ENCODE assay signal across 11 mouse cellular contexts in genomic region chr5:132029638-132030037, GRCm38 (mm10).
A peak's percentile ranks its signal among the peaks of the same experiment; 100 is the strongest.
DNase-seq lines count a peak whose midpoint lies in the region; ATAC-seq and TF ChIP-seq lines count a peak whose summit lies in the region.
"Had no signal": no experiment of that assay in that cellular context is flagged by ENCODE, and none has a peak within 500 bp of the region (broad histone marks: within the 10 kb centered on the region; RNA-seq: fewer than 3 reads in every experiment).

No protein-coding gene starts in this region.

- peak overlapping the region; percentile 6; the same call in 1 of the 2 replicates for H3K27ac ChIP-seq in hindbrain, embryonic 13.5 days
- H3K27ac ChIP-seq in hindbrain, embryonic 11.5 days (ENCODE audit: low read depth, low read length): no peak overlapping the region
- H3K27ac ChIP-seq in embryonic fibroblast, embryonic 13.5 days (ENCODE audit: insufficient read depth, low read length): peak overlapping the region; percentile 12; the same call in 1 of the 2 replicates
- H3K27ac ChIP-seq in kidney, embryonic 14.5 days (ENCODE audit: low read depth, low read length): no peak overlapping the region
- H3K27ac ChIP-seq: kidney, embryonic 15.5 days had no signal

- WGBS in hindbrain, embryonic 13.5 days: 59% methylated on average over 11 of the region's 11 CpGs
- WGBS in hindbrain, embryonic 11.5 days: 80% methylated on average over 11 of the region's 11 CpGs
- WGBS in kidney, embryonic 14.5 days: 92% methylated on average over 11 of the region's 11 CpGs

- no peak for TF ChIP-seq CTCF in embryonic fibroblast, embryonic 13.5 days (IDR thresholded peaks at IDR 0.05; ENCODE audit: borderline replicate concordance, insufficient read depth, low read length)

- no peaks in the 10 kb centered on the region for H3K9me3 ChIP-seq in hindbrain, embryonic 13.5 days
- H3K9me3 ChIP-seq in hindbrain, embryonic 11.5 days (ENCODE audit: control insufficient read depth, low read length): no peaks in the 10 kb centered on the region
- no peaks in the 10 kb centered on the region for H3K9me3 ChIP-seq in kidney, embryonic 14.5 days (ENCODE audit: control insufficient read depth, low read length)
- H3K9me3 ChIP-seq: kidney, embryonic 15.5 days had no signal

- TF ChIP-seq POLR2A in embryonic fibroblast, embryonic 13.5 days (IDR thresholded peaks at IDR 0.05; ENCODE audit: low read depth, low read length): no peak

- no peak for ATAC-seq in hindbrain, embryonic 13.5 days (ENCODE audit: low FRiP score)
- ATAC-seq in hindbrain, embryonic 11.5 days (ENCODE audit: low FRiP score): no peak
- no peak for ATAC-seq in kidney, embryonic 14.5 days (ENCODE audit: low FRiP score, low TSS enrichment)
- ATAC-seq: CD4-positive, CD25-positive, alpha-beta regulatory T cell, adult 4 months had no signal

- no peak overlapping the region for H3K9ac ChIP-seq in hindbrain, embryonic 13.5 days
- H3K9ac ChIP-seq in hindbrain, embryonic 11.5 days (ENCODE audit: low read depth, low read length): no peak overlapping the region
- H3K9ac ChIP-seq in kidney, embryonic 14.5 days (ENCODE audit: low read depth, low read length): no peak overlapping the region
- H3K9ac ChIP-seq: kidney, embryonic 15.5 days had no signal

- peaks cover 41% of the 10 kb centered on the region for H3K4me1 ChIP-seq in hindbrain, embryonic 13.5 days (replicated peaks)
- no peaks in the 10 kb centered on the region; the same call in 1 of the 2 replicates for H3K4me1 ChIP-seq in hindbrain, embryonic 11.5 days (replicated peaks; ENCODE audit: control insufficient read depth, insufficient read depth, low read length)
- peaks cover 3% of the 10 kb centered on the region; the same call in 1 of the 2 replicates for H3K4me1 ChIP-seq in embryonic fibroblast, embryonic 13.5 days (ENCODE audit: control insufficient read depth, insufficient read depth, low read length)
- no peaks in the 10 kb centered on the region for H3K4me1 ChIP-seq in kidney, embryonic 14.5 days (ENCODE audit: control insufficient read depth, insufficient read depth, low read length)
- H3K4me1 ChIP-seq: kidney, embryonic 15.5 days had no signal

- H3K4me2 ChIP-seq in hindbrain, embryonic 13.5 days: no peak overlapping the region
- no peak overlapping the region for H3K4me2 ChIP-seq in hindbrain, embryonic 11.5 days (replicated peaks; ENCODE audit: low read depth, low read length)
- no peak overlapping the region for H3K4me2 ChIP-seq in kidney, embryonic 14.5 days (replicated peaks; ENCODE audit: low read depth, low read length)
- H3K4me2 ChIP-seq: kidney, embryonic 15.5 days had no signal

- no peak overlapping the region for H3K4me3 ChIP-seq in hindbrain, embryonic 13.5 days
- H3K4me3 ChIP-seq in hindbrain, embryonic 11.5 days (ENCODE audit: low read depth, low read length): no peak overlapping the region
- H3K4me3 ChIP-seq in embryonic fibroblast, embryonic 13.5 days (ENCODE audit: insufficient read depth, low read length): no peak overlapping the region
- H3K4me3 ChIP-seq in kidney, embryonic 14.5 days (ENCODE audit: low read length): no peak overlapping the region
- H3K4me3 ChIP-seq: kidney, embryonic 15.5 days had no signal

- H3K27me3 ChIP-seq in hindbrain, embryonic 13.5 days: no peaks in the 10 kb centered on the region
- H3K27me3 ChIP-seq in hindbrain, embryonic 11.5 days (ENCODE audit: control insufficient read depth, insufficient read depth, low read length): no peaks in the 10 kb centered on the region
- H3K27me3 ChIP-seq in kidney, embryonic 14.5 days (ENCODE audit: control insufficient read depth, insufficient read depth, low read length): no peaks in the 10 kb centered on the region
- H3K27me3 ChIP-seq: kidney, embryonic 15.5 days had no signal

- no peak for DNase-seq in hindbrain, embryonic 11.5 days (ENCODE audit: low spot score)
- peak; percentile 93 for DNase-seq in layer of hippocampus, adult 9-11 months
- peak; percentile 90 for DNase-seq in right cerebral cortex, adult 18-20 months
- DNase-seq in adrenal gland, postnatal 4 days (ENCODE audit: low spot score in 2 of 2): no peak
- no peak for DNase-seq in MN1 (ENCODE audit: low spot score)
- DNase-seq: lung, adult 18-20 months had no signal

- H3K36me3 ChIP-seq in hindbrain, embryonic 13.5 days: no peaks in the 10 kb centered on the region
- no peaks in the 10 kb centered on the region for H3K36me3 ChIP-seq in hindbrain, embryonic 11.5 days (ENCODE audit: control insufficient read depth, insufficient read depth, low read length)
- H3K36me3 ChIP-seq in kidney, embryonic 14.5 days (ENCODE audit: control insufficient read depth, insufficient read depth, low read length): no peaks in the 10 kb centered on the region
- H3K36me3 ChIP-seq: kidney, embryonic 15.5 days had no signal

Comparison
In these comparisons a context has a peak if more than half of its experiments do, and no peak if none do; other contexts are left out.
1. H3K27ac ChIP-seq: peak in hindbrain, embryonic 13.5 days (single experiment) and embryonic fibroblast, embryonic 13.5 days (single experiment); none in hindbrain, embryonic 11.5 days (single experiment) and kidney, embryonic 14.5 days (single experiment).
2. DNase-seq: peak in layer of hippocampus, adult 9-11 months (single experiment) and right cerebral cortex, adult 18-20 months (single experiment); none in hindbrain, embryonic 11.5 days (single experiment), adrenal gland, postnatal 4 days (0 of 2) and MN1 (single experiment).